Mouse (Mus musculus): ENCODE measurements around the gene Rpl5. TPM values are rescaled to one million over a fixed set of nuclear protein-coding genes. Genes with fewer than 3 reads are reported as not detected.

Rpl5 gene
- polyA plus RNA-seq, 1 experiment from 2014 or later, result 76.6 TPM

DNA sequence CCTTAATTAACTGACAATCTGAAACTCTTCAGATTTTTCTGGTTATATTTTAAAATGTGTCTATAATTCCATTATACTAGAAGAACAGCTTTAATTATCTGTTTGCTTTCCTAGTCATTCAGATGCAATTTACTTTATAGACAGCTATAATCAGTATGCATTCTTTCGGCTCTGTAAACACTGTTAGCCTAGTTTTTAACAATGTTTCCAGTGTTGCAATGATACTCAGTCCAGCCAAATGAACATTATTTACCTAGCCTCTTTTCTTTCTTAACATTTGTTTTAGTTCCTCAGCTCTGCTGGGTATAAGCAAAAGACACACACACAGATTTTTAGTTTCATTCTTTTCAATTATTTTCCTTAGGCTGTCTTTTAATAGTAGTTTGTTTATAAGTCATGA lies 48.6 kb downstream of the Rpl5 start:
- Histone ChIP-seq H3K36me3 (no peaks in the 10 kb centered on the region), H3K4me3 (no peak overlapping the region), H3K4me2 (no peak overlapping the region), H3K4me1 (peaks cover 7% of the 10 kb centered on the region; the same call in 1 of the 2 replicates), H3K27ac (no peak overlapping the region), H3K9me3 (no peaks in the 10 kb centered on the region), H3K27me3 (no peaks in the 10 kb centered on the region), H3K9ac (no peak overlapping the region)
- WGBS, result 81% methylated on average over 1 of the region's 1 CpGs
- no peak for ATAC-seq (ENCODE audit: insufficient number of reproducible peaks, insufficient read depth, low FRiP score, low TSS enrichment, low read depth)

DNA sequence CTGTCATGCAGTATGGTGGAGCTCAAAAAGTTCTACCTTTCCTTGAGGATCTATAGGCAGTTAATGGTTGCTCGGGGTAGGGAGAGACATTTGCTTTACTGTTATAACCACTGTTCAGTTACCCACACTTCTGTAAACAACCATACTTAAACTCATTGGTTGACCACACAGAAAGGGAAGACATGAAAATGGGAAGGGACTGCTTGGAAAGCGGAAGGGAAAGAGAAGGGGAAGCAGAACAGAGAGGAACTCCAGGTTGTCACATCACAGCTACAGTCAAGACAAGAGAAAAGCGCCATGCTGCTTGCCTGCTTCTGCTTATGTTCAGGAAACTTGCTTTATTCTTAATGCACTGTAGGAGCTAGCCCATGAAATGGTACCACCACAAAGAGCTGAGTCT lies 49.3 kb downstream of the Rpl5 start:
- Histone ChIP-seq H3K27ac (no peak overlapping the region), H3K4me2 (no peak overlapping the region), H3K9me3 (no peaks in the 10 kb centered on the region), H3K4me1 (peaks cover 7% of the 10 kb centered on the region; the same call in 1 of the 2 replicates), H3K9ac (no peak overlapping the region), H3K27me3 (no peaks in the 10 kb centered on the region), H3K4me3 (no peak overlapping the region), H3K36me3 (no peaks in the 10 kb centered on the region)
- ATAC-seq (ENCODE audit: insufficient number of reproducible peaks, insufficient read depth, low FRiP score, low TSS enrichment, low read depth), result no peak
- 84% methylated on average over 3 of the region's 3 CpGs for WGBS

DNA sequence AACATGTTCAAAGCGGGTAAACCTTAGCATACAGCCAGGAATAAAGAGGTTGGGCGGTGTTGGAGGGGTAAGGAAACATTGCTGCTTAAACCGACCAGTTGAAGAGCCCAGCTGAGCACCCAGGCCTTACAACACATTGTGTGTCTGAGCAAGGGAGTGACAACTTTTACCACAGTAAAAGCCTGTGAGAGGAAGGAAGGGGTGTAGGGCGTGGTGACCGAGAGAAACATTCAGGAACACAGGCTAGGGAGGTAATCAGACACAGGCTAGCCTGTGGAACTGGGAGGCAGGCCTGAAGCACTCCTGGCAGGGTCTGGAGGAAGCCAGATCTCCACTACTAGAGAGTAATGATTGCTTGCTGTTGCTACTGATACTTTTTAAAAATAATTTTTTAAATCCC lies 50.3 kb downstream of the Rpl5 start:
- H3K4me1 ChIP-seq, result peaks cover 7% of the 10 kb centered on the region; the same call in 1 of the 2 replicates
- H3K36me3 ChIP-seq, result no peaks in the 10 kb centered on the region
- no peak for ATAC-seq (ENCODE audit: insufficient number of reproducible peaks, insufficient read depth, low FRiP score, low TSS enrichment, low read depth)
- no peak overlapping the region for H3K4me3 ChIP-seq
- no peak overlapping the region for H3K27ac ChIP-seq
- H3K9ac ChIP-seq, result no peak overlapping the region
- no peak overlapping the region for H3K4me2 ChIP-seq
- H3K9me3 ChIP-seq, result no peaks in the 10 kb centered on the region
- WGBS, result 67% methylated on average over 5 of the region's 5 CpGs
- H3K27me3 ChIP-seq, result no peaks in the 10 kb centered on the region

Other genes with a start within 250 kb of the Rpl5 start
- gene Gfi1, start 174.5 kb upstream of the Rpl5 start, polyA plus RNA-seq (2015; fragmentation: Nextera tagmentation; extraction: Ambion mirVana), result not detected in 2 replicates
- gene Ube2d2b, start 70.4 kb upstream of the Rpl5 start, polyA plus RNA-seq (2015; fragmentation: Nextera tagmentation; extraction: Ambion mirVana), result 0.20 and 0.26 TPM in 2 replicates
- 76.6 and 80.9 TPM in 2 replicates for gene Evi5, start 25.4 kb upstream of the Rpl5 start, polyA plus RNA-seq (2015; fragmentation: Nextera tagmentation; extraction: Ambion mirVana)
- 25.5 and 26.1 TPM in 2 replicates for gene Fam69a, start 86.6 kb downstream of the Rpl5 start, polyA plus RNA-seq (2015; fragmentation: Nextera tagmentation; extraction: Ambion mirVana)
- gene Mtf2, start 165.2 kb downstream of the Rpl5 start, polyA plus RNA-seq (2015; fragmentation: Nextera tagmentation; extraction: Ambion mirVana), result 119 and 128 TPM in 2 replicates
- gene Tmed5, start 232.1 kb downstream of the Rpl5 start, polyA plus RNA-seq (2015; fragmentation: Nextera tagmentation; extraction: Ambion mirVana), result 28.1 and 30.4 TPM in 2 replicates
- 10.8 and 11.1 TPM in 2 replicates for gene Ccdc18, start 232.4 kb downstream of the Rpl5 start, polyA plus RNA-seq (2015; fragmentation: Nextera tagmentation; extraction: Ambion mirVana)

All from embryonic facial prominence, embryonic 13.5 days (tissue).